Comparison of ENCODE assay signal across 16 mouse cellular contexts in the genomic region with DNA sequence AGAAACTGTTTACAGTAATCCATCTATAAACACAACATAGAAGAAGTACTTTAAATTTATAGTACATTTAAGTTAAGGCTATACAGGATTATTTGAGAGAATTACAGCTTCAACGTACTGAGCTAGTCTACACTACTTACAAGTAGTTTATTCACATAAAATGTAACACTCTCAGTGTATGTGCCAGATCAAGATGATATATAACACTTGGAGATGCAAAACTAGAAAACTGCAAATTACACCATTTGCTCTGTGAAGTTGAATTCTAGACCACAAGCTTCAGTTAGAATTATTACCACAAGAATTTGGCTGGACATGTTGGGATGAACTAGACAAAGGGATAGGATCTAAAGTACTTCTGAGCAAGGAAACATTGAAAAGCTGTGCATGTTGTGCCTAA.
"Had no signal": no experiment of that assay in that cellular context is flagged by ENCODE, and none has a peak within 500 bp of the region (broad histone marks: within the 10 kb centered on the region; RNA-seq: fewer than 3 reads in every experiment).

No protein-coding gene starts in this region.

- H3K27me3 ChIP-seq: neural tube, embryonic 13.5 days; neural tube, embryonic 15.5 days; stomach, embryonic 15.5 days had no signal

- H3K27ac ChIP-seq: neural tube, embryonic 13.5 days; neural tube, embryonic 15.5 days; stomach, embryonic 15.5 days; stomach, postnatal 0 days had no signal

- H3K4me3 ChIP-seq: neural tube, embryonic 13.5 days; neural tube, embryonic 15.5 days; stomach, embryonic 15.5 days had no signal

- H3K9ac ChIP-seq: neural tube, embryonic 13.5 days; neural tube, embryonic 15.5 days; stomach, embryonic 15.5 days had no signal

- H3K4me2 ChIP-seq: neural tube, embryonic 13.5 days; neural tube, embryonic 15.5 days; stomach, embryonic 15.5 days had no signal

- H3K4me1 ChIP-seq: neural tube, embryonic 13.5 days; neural tube, embryonic 15.5 days; stomach, embryonic 15.5 days had no signal

- H3K9me3 ChIP-seq: neural tube, embryonic 13.5 days; neural tube, embryonic 15.5 days; stomach, embryonic 15.5 days had no signal

- H3K36me3 ChIP-seq: neural tube, embryonic 13.5 days; neural tube, embryonic 15.5 days; stomach, embryonic 15.5 days had no signal

- DNase-seq: retina, postnatal 1 day; right cerebral cortex, adult 18-20 months; right cerebral cortex, postnatal 14 days; right cerebral cortex, postnatal 25 days; right cerebral cortex, postnatal 4 days; spleen, adult 18-20 months; thymus, adult 18-20 months; thymus, adult 2 months; thymus, postnatal 14 days; thymus, postnatal 25 days; thymus, postnatal 36 days; thymus, postnatal 4 days had no signal
